Mouse (Mus musculus): ENCODE measurements around the gene Lcn2.

DNA sequence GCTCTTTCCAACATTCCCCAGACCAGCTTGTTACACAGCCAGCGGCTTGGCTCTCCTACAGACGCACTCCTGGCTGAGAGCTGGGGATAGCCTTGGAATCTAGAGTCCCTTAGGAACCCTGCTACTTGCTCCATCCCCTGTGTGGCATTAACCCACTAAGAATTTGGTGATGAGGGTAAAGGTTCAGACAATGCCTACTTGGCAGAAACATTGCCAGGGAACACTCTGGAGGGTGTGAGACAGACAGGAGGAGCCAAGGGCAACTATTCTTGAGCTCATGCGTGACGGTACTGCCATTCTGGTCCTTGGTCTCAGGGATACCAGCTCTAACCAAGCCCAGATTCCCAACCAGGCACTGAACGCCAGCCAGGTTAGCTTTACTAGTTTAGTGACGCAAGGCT is 33.8 kb upstream of the Lcn2 start:
- TF ChIP-seq POLR2A (IDR thresholded peaks at IDR 0.05; ENCODE audit: extremely low read depth, insufficient read depth, low read length), result no peak
- TF ChIP-seq CTCF (IDR thresholded peaks at IDR 0.05; ENCODE audit: extremely low read depth, insufficient read depth, low read length), result no peak
